Mouse (Mus musculus): ENCODE results near the gene Cfap69. TPM values are rescaled to one million over a fixed set of nuclear protein-coding genes. Genes with fewer than 3 reads are reported as not detected.

Gene Cfap69
- polyA plus RNA-seq, 1 experiment, result 0.11 TPM

- WGBS, result 54% methylated on average over 6 of the region's 6 CpGs
- DNase-seq (ENCODE audit: low read depth, low spot score), result no peak
Observed at GRCm38 (mm10) chr5:5663057-5663456, 982 bp downstream of the Cfap69 start.

GRCm38 (mm10) chr5:5658680-5659079, 5.4 kb downstream of the Cfap69 start:
- DNase-seq (ENCODE audit: low read depth, low spot score), result no peak
- 11% methylated on average over 2 of the region's 2 CpGs for WGBS

GRCm38 (mm10) chr5:5657932-5658331, 6.1 kb downstream of the Cfap69 start:
- DNase-seq (ENCODE audit: low read depth, low spot score), result no peak
- 43% methylated on average over 2 of the region's 2 CpGs for WGBS

- no peak for DNase-seq (ENCODE audit: low read depth, low spot score)
- WGBS, result 35% methylated on average over 6 of the region's 6 CpGs
Observed at GRCm38 (mm10) chr5:5648817-5649569, 15.0 kb downstream of the Cfap69 start.

GRCm38 (mm10) chr5:5646173-5646572, 17.9 kb downstream of the Cfap69 start:
- WGBS, result 0% methylated on average over 1 of the region's 1 CpGs
- DNase-seq (ENCODE audit: low read depth, low spot score), result no peak

- WGBS, result 61% methylated on average over 2 of the region's 2 CpGs
- DNase-seq (ENCODE audit: low read depth, low spot score), result no peak
Observed at GRCm38 (mm10) chr5:5638496-5638895, 25.5 kb downstream of the Cfap69 start.

GRCm38 (mm10) chr5:5625491-5625890, 38.5 kb downstream of the Cfap69 start:
- 54% methylated on average over 3 of the region's 3 CpGs for WGBS

GRCm38 (mm10) chr5:5618329-5618728, 45.7 kb downstream of the Cfap69 start:
- DNase-seq (ENCODE audit: low read depth, low spot score), result no peak
- 59% methylated on average over 4 of the region's 4 CpGs for WGBS

More at GRCm38 (mm10) chr5:5625491-5625890, 38.5 kb downstream of the Cfap69 start:
- no peak for DNase-seq (ENCODE audit: low read depth, low spot score)

GRCm38 (mm10) chr5:5610540-5610939, 53.5 kb downstream of the Cfap69 start:
- no peak for DNase-seq (ENCODE audit: low read depth, low spot score)
- 46% methylated on average over 3 of the region's 3 CpGs for WGBS

- DNase-seq (ENCODE audit: low read depth, low spot score), result no peak
- WGBS, result 84% methylated on average over 3 of the region's 3 CpGs
Observed at GRCm38 (mm10) chr5:5587686-5588085, 76.4 kb downstream of the Cfap69 start.

GRCm38 (mm10) chr5:5573749-5574317, 90.2 kb downstream of the Cfap69 start, which contains the start of gene Gm8773:
TSS of gene Gm8773 (plus strand) at chr5:5573799.
- DNase-seq (ENCODE audit: low read depth, low spot score), result no peak

GRCm38 (mm10) chr5:5562435-5562834, 101.6 kb downstream of the Cfap69 start:
- WGBS, result 59% methylated on average over 3 of the region's 3 CpGs
- no peak for DNase-seq (ENCODE audit: low read depth, low spot score)

More at GRCm38 (mm10) chr5:5573749-5574317, 90.2 kb downstream of the Cfap69 start, which contains the start of gene Gm8773:
- 1% methylated on average over 24 of the region's 24 CpGs for WGBS

GRCm38 (mm10) chr5:5561041-5561706, 102.9 kb downstream of the Cfap69 start:
- 75% methylated on average over 4 of the region's 4 CpGs for WGBS
- no peak for DNase-seq (ENCODE audit: low read depth, low spot score)

GRCm38 (mm10) chr5:5559798-5560197, 104.2 kb downstream of the Cfap69 start:
- DNase-seq (ENCODE audit: low read depth, low spot score), result no peak
- 35% methylated on average over 8 of the region's 8 CpGs for WGBS

- DNase-seq (ENCODE audit: low read depth, low spot score), result peak; percentile 70
- under 1% methylated on average over 43 of the region's 43 CpGs for WGBS
Observed at GRCm38 (mm10) chr5:5559079-5559740, 104.8 kb downstream of the Cfap69 start, which contains the start of gene Gtpbp10. TSS of gene Gtpbp10 (minus strand) at chr5:5559538.

- no peak for DNase-seq (ENCODE audit: low read depth, low spot score)
- WGBS, result 88% methylated on average over 1 of the region's 1 CpGs
Observed at GRCm38 (mm10) chr5:5551110-5551509, 112.9 kb downstream of the Cfap69 start.

GRCm38 (mm10) chr5:5540385-5540784, 123.7 kb downstream of the Cfap69 start:
- DNase-seq (ENCODE audit: low read depth, low spot score), result no peak
- WGBS, result 68% methylated on average over 3 of the region's 3 CpGs

- WGBS, result 45% methylated on average over 3 of the region's 3 CpGs
- no peak for DNase-seq (ENCODE audit: low read depth, low spot score)
Observed at GRCm38 (mm10) chr5:5539771-5540170, 124.3 kb downstream of the Cfap69 start.

- WGBS, result 95% methylated on average over 1 of the region's 1 CpGs
Observed at GRCm38 (mm10) chr5:5536131-5536530, 127.9 kb downstream of the Cfap69 start.

More at GRCm38 (mm10) chr5:5536131-5536530, 127.9 kb downstream of the Cfap69 start:
- no peak for DNase-seq (ENCODE audit: low read depth, low spot score)

Data from large intestine, adult 2 months (tissue).